Mouse (Mus musculus): ENCODE measurements around the gene L3mbtl3. TPM values are rescaled to one million over a fixed set of nuclear protein-coding genes. Genes with fewer than 3 reads are reported as not detected.
A peak's percentile ranks its signal among the peaks of the same experiment; 100 is the strongest.

The L3mbtl3 gene
- total and polyA plus RNA-seq, 2 experiments from 2014 or later = 19.2 to 56.5 TPM

- DNase-seq = no peak
- H3K9me3 ChIP-seq (ENCODE audit: low read length) = no peaks in the 10 kb centered on the region
- no peak overlapping the region for H3K4me2 ChIP-seq (ENCODE audit: low read depth)
- H3K27me3 ChIP-seq (ENCODE audit: insufficient read depth, low read length) = no peaks in the 10 kb centered on the region
- 91% methylated on average over 6 of the region's 6 CpGs for WGBS
- H3K9ac ChIP-seq = no peak overlapping the region
- H3K4me1 ChIP-seq (ENCODE audit: insufficient read depth) = no peaks in the 10 kb centered on the region
- no peak overlapping the region for H3K27ac ChIP-seq (ENCODE audit: low read depth, low read length)
- no peak overlapping the region for H3K4me3 ChIP-seq (ENCODE audit: low read depth, low read length)
- ATAC-seq = no peak
- H3K36me3 ChIP-seq (ENCODE audit: insufficient read depth) = no peaks in the 10 kb centered on the region
- no peak for TF ChIP-seq CTCF (IDR thresholded peaks at IDR 0.05; ENCODE audit: low read depth)
These were observed 131.3 kb downstream of the L3mbtl3 start for GRCm38 (mm10) chr10:26244466-26244865.

GRCm38 (mm10) chr10:26243203-26243602 is 132.6 kb downstream of the L3mbtl3 start:
- no peak overlapping the region for H3K9ac ChIP-seq
- DNase-seq (no peak), ATAC-seq (no peak)
- no peaks in the 10 kb centered on the region for H3K9me3 ChIP-seq (ENCODE audit: low read length)
- H3K27me3 ChIP-seq (ENCODE audit: insufficient read depth, low read length) = no peaks in the 10 kb centered on the region
- no peaks in the 10 kb centered on the region for H3K4me1 ChIP-seq (ENCODE audit: insufficient read depth)
- 84% methylated on average over 3 of the region's 3 CpGs for WGBS
- no peak overlapping the region for H3K27ac ChIP-seq (ENCODE audit: low read depth, low read length)
- no peak for TF ChIP-seq CTCF (IDR thresholded peaks at IDR 0.05; ENCODE audit: low read depth)
- no peak overlapping the region for H3K4me2 ChIP-seq (ENCODE audit: low read depth)
- no peak overlapping the region for H3K4me3 ChIP-seq (ENCODE audit: low read depth, low read length)
- no peaks in the 10 kb centered on the region for H3K36me3 ChIP-seq (ENCODE audit: insufficient read depth)

- WGBS = 79% methylated on average over 1 of the region's 1 CpGs
These were observed 136.7 kb downstream of the L3mbtl3 start for GRCm38 (mm10) chr10:26239090-26239489.

GRCm38 (mm10) chr10:26238559-26238958 is 137.2 kb downstream of the L3mbtl3 start:
- Histone ChIP-seq H3K4me1 (ENCODE audit: insufficient read depth) (no peaks in the 10 kb centered on the region), H3K9ac (no peak overlapping the region), H3K4me3 (ENCODE audit: low read depth, low read length) (no peak overlapping the region), H3K27ac (ENCODE audit: low read depth, low read length) (no peak overlapping the region), H3K27me3 (ENCODE audit: insufficient read depth, low read length) (no peaks in the 10 kb centered on the region), H3K36me3 (ENCODE audit: insufficient read depth) (no peaks in the 10 kb centered on the region), H3K9me3 (ENCODE audit: low read length) (no peaks in the 10 kb centered on the region), H3K4me2 (ENCODE audit: low read depth) (no peak overlapping the region)
- WGBS = 56% methylated on average over 4 of the region's 4 CpGs
- no peak for ATAC-seq
- no peak for TF ChIP-seq CTCF (IDR thresholded peaks at IDR 0.05; ENCODE audit: low read depth)
- DNase-seq = no peak

More at GRCm38 (mm10) chr10:26239090-26239489, 136.7 kb downstream of the L3mbtl3 start:
- H3K36me3 ChIP-seq (ENCODE audit: insufficient read depth) = no peaks in the 10 kb centered on the region
- H3K4me2 ChIP-seq (ENCODE audit: low read depth) = no peak overlapping the region
- H3K4me1 ChIP-seq (ENCODE audit: insufficient read depth) = no peaks in the 10 kb centered on the region
- no peak for TF ChIP-seq CTCF (IDR thresholded peaks at IDR 0.05; ENCODE audit: low read depth)
- no peaks in the 10 kb centered on the region for H3K9me3 ChIP-seq (ENCODE audit: low read length)
- no peak overlapping the region for H3K9ac ChIP-seq
- no peak for DNase-seq
- no peak overlapping the region for H3K4me3 ChIP-seq (ENCODE audit: low read depth, low read length)
- ATAC-seq = no peak
- no peak overlapping the region for H3K27ac ChIP-seq (ENCODE audit: low read depth, low read length)
- no peaks in the 10 kb centered on the region for H3K27me3 ChIP-seq (ENCODE audit: insufficient read depth, low read length)

GRCm38 (mm10) chr10:26232071-26232653 is 143.6 kb downstream of the L3mbtl3 start:
- 74% methylated on average over 3 of the region's 3 CpGs for WGBS
- no peak for DNase-seq
- H3K27me3 ChIP-seq (ENCODE audit: insufficient read depth, low read length) = no peaks in the 10 kb centered on the region
- no peak overlapping the region for H3K4me2 ChIP-seq (ENCODE audit: low read depth)
- no peak overlapping the region for H3K27ac ChIP-seq (ENCODE audit: low read depth, low read length)
- H3K4me3 ChIP-seq (ENCODE audit: low read depth, low read length) = no peak overlapping the region
- H3K36me3 ChIP-seq (ENCODE audit: insufficient read depth) = no peaks in the 10 kb centered on the region
- no peak for TF ChIP-seq CTCF (IDR thresholded peaks at IDR 0.05; ENCODE audit: low read depth)
- no peak for ATAC-seq
- no peaks in the 10 kb centered on the region for H3K9me3 ChIP-seq (ENCODE audit: low read length)
- H3K9ac ChIP-seq = no peak overlapping the region
- H3K4me1 ChIP-seq (ENCODE audit: insufficient read depth) = no peaks in the 10 kb centered on the region

GRCm38 (mm10) chr10:26229488-26229887 is 146.3 kb downstream of the L3mbtl3 start, which contains the start of gene Samd3:
Gene Samd3, plus strand, starts transcription at chr10:26229707.
- Histone ChIP-seq H3K4me2 (ENCODE audit: low read depth) (no peak within 1 kb of the TSS), H3K4me3 (ENCODE audit: low read depth, low read length) (no peak within 1 kb of the TSS), H3K27ac (ENCODE audit: low read depth, low read length) (no peak within 1 kb of the TSS), H3K9ac (no peak within 1 kb of the TSS), H3K27me3 (ENCODE audit: insufficient read depth, low read length) (no peaks in the 10 kb centered on the region), H3K9me3 (ENCODE audit: low read length) (no peaks in the 10 kb centered on the region), H3K36me3 (ENCODE audit: insufficient read depth) (no peaks in the 10 kb centered on the region), H3K4me1 (ENCODE audit: insufficient read depth) (no peaks in the 10 kb centered on the region)
- WGBS = 84% methylated on average over 4 of the region's 4 CpGs
- ATAC-seq (no peak), DNase-seq (no peak)
- TF ChIP-seq CTCF (IDR thresholded peaks at IDR 0.05; ENCODE audit: low read depth) = no peak

GRCm38 (mm10) chr10:26228187-26228586 is 147.6 kb downstream of the L3mbtl3 start:
- Histone ChIP-seq H3K4me1 (ENCODE audit: insufficient read depth) (no peaks in the 10 kb centered on the region), H3K4me3 (ENCODE audit: low read depth, low read length) (no peak overlapping the region), H3K4me2 (ENCODE audit: low read depth) (no peak overlapping the region), H3K36me3 (ENCODE audit: insufficient read depth) (no peaks in the 10 kb centered on the region), H3K9me3 (ENCODE audit: low read length) (no peaks in the 10 kb centered on the region), H3K27me3 (ENCODE audit: insufficient read depth, low read length) (no peaks in the 10 kb centered on the region), H3K27ac (ENCODE audit: low read depth, low read length) (no peak overlapping the region), H3K9ac (no peak overlapping the region)
- peak; percentile 5; the same call in 1 of the 2 replicates for ATAC-seq
- TF ChIP-seq CTCF (IDR thresholded peaks at IDR 0.05; ENCODE audit: low read depth) = no peak
- no peak for DNase-seq
